Mouse (Mus musculus): Measurements from ENCODE around the gene Bcan. TPM values are rescaled to one million over a fixed set of nuclear protein-coding genes. Genes with fewer than 3 reads are reported as not detected.

The Bcan gene
- polyA plus RNA-seq, 1 experiment: 1.1 TPM

- Histone ChIP-seq H3K4me3 (ENCODE audit: low read depth, low read length) (no peak overlapping the region), H3K27me3 (ENCODE audit: control insufficient read depth, insufficient read depth, low read length, poor library complexity, severe bottlenecking) (no peaks in the 10 kb centered on the region; the same call in 1 of the 2 replicates), H3K9me3 (replicated peaks; ENCODE audit: control insufficient read depth, insufficient read depth, low read length, poor library complexity, severe bottlenecking) (no peaks in the 10 kb centered on the region), H3K36me3 (ENCODE audit: control insufficient read depth, insufficient read depth, low read length, poor library complexity, severe bottlenecking) (peaks cover 11% of the 10 kb centered on the region; the same call in 1 of the 2 replicates), H3K27ac (ENCODE audit: insufficient read depth, low read length) (no peak overlapping the region), H3K9ac (ENCODE audit: low read depth, poor library complexity, severe bottlenecking) (no peak overlapping the region), H3K4me1 (ENCODE audit: control insufficient read depth, insufficient read depth, low read length) (peaks cover 11% of the 10 kb centered on the region)
- TF ChIP-seq POLR2A (IDR thresholded peaks at IDR 0.05; ENCODE audit: insufficient read depth, low read length) (no peak), CTCF (IDR thresholded peaks at IDR 0.05; ENCODE audit: low read depth, low read length) (no peak), EP300 (IDR thresholded peaks at IDR 0.05; ENCODE audit: insufficient read depth, low read depth, low read length) (no peak)
Measured at GRCm38 (mm10) chr3:87946541-87946860, 53.5 kb downstream of the Bcan start.

- Histone ChIP-seq H3K36me3 (ENCODE audit: control insufficient read depth, insufficient read depth, low read length, poor library complexity, severe bottlenecking) (peaks cover 16% of the 10 kb centered on the region; the same call in 1 of the 2 replicates), H3K27me3 (ENCODE audit: control insufficient read depth, insufficient read depth, low read length, poor library complexity, severe bottlenecking) (no peaks in the 10 kb centered on the region; the same call in 1 of the 2 replicates), H3K4me1 (ENCODE audit: control insufficient read depth, insufficient read depth, low read length) (peaks cover 11% of the 10 kb centered on the region), H3K9me3 (replicated peaks; ENCODE audit: control insufficient read depth, insufficient read depth, low read length, poor library complexity, severe bottlenecking) (no peaks in the 10 kb centered on the region), H3K27ac (ENCODE audit: insufficient read depth, low read length) (no peak overlapping the region), H3K4me3 (ENCODE audit: low read depth, low read length) (no peak overlapping the region), H3K9ac (ENCODE audit: low read depth, poor library complexity, severe bottlenecking) (no peak overlapping the region)
- TF ChIP-seq EP300 (IDR thresholded peaks at IDR 0.05; ENCODE audit: insufficient read depth, low read depth, low read length) (no peak), CTCF (IDR thresholded peaks at IDR 0.05; ENCODE audit: low read depth, low read length) (no peak), POLR2A (IDR thresholded peaks at IDR 0.05; ENCODE audit: insufficient read depth, low read length) (no peak)
Measured at GRCm38 (mm10) chr3:87945781-87946540, 54.1 kb downstream of the Bcan start.

DNA sequence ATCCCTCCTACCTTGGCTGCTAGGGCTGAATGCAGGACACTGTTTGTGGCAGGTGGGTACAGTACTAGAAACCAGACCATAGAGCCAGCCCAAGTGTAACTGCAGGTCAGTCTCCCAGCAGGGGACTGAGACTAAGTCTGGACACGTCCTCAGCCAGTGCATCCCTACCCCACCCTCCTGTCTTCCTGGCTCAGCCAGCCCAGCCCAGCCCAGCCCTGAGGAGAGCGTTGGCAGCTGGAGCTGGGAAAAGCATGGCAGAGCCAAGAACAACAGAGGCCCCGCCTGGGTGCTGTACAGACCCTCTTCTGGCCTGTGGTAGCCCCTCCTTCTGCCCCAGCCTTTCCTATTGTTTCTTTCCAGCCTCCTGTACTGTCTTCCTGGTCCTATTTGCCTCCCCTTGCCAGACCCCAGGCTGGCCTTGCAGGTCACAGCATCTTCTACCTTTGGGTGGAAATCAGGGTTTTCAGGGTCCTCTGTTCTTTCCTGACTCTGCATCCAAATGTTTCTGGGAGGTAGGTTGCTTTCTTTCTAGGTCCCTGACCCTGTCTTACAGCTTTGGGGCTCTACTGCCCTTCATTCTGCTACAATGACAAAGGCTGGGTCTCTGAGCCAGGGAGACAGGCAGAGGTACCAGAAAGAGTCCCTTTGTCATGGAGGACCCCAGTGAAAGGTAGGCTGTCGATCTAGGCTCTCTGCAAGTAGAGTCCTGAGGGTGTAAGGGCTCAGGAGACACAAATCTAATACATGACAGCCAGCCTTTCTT lies 55.0 kb downstream of the Bcan start:
- Histone ChIP-seq H3K27me3 (ENCODE audit: control insufficient read depth, insufficient read depth, low read length, poor library complexity, severe bottlenecking) (no peaks in the 10 kb centered on the region; the same call in 1 of the 2 replicates), H3K36me3 (ENCODE audit: control insufficient read depth, insufficient read depth, low read length, poor library complexity, severe bottlenecking) (peaks cover 22% of the 10 kb centered on the region; the same call in 1 of the 2 replicates), H3K9me3 (replicated peaks; ENCODE audit: control insufficient read depth, insufficient read depth, low read length, poor library complexity, severe bottlenecking) (no peaks in the 10 kb centered on the region), H3K9ac (ENCODE audit: low read depth, poor library complexity, severe bottlenecking) (no peak overlapping the region), H3K4me1 (ENCODE audit: control insufficient read depth, insufficient read depth, low read length) (peaks cover 11% of the 10 kb centered on the region), H3K4me3 (ENCODE audit: low read depth, low read length) (no peak overlapping the region), H3K27ac (ENCODE audit: insufficient read depth, low read length) (no peak overlapping the region)
- TF ChIP-seq EP300 (IDR thresholded peaks at IDR 0.05; ENCODE audit: insufficient read depth, low read depth, low read length) (0 out of 2 replicates have a peak, but pooled peaks have one; percentile 40), POLR2A (IDR thresholded peaks at IDR 0.05; ENCODE audit: insufficient read depth, low read length) (no peak)

DNA sequence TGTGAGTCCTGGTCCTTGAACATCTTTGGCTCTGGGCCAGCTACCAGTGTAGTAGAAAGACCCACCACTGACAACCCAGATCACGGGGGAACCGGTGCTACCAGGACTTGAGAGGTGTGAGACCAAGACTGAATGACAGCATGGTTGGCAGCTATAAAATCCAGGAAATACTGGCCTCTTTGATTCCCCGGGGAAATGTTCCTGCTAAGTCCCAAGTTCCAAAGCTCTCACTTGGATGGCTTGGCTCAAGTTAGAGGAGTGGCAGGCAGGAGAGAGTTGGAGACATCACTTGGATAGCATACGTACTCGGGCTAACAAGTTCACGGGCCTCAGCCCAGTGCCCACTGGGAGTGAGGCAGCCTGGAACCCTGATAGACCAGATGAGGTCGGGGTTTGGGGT lies 56.4 kb downstream of the Bcan start:
- Histone ChIP-seq H3K4me3 (ENCODE audit: low read depth, low read length) (no peak overlapping the region), H3K9me3 (replicated peaks; ENCODE audit: control insufficient read depth, insufficient read depth, low read length, poor library complexity, severe bottlenecking) (no peaks in the 10 kb centered on the region), H3K4me1 (ENCODE audit: control insufficient read depth, insufficient read depth, low read length) (peaks cover 10% of the 10 kb centered on the region), H3K36me3 (ENCODE audit: control insufficient read depth, insufficient read depth, low read length, poor library complexity, severe bottlenecking) (peaks cover 35% of the 10 kb centered on the region), H3K27ac (ENCODE audit: insufficient read depth, low read length) (no peak overlapping the region), H3K9ac (ENCODE audit: low read depth, poor library complexity, severe bottlenecking) (no peak overlapping the region), H3K27me3 (ENCODE audit: control insufficient read depth, insufficient read depth, low read length, poor library complexity, severe bottlenecking) (no peaks in the 10 kb centered on the region; the same call in 1 of the 2 replicates)
- TF ChIP-seq EP300 (IDR thresholded peaks at IDR 0.05; ENCODE audit: insufficient read depth, low read depth, low read length) (no peak), CTCF (IDR thresholded peaks at IDR 0.05; ENCODE audit: low read depth, low read length) (no peak), POLR2A (IDR thresholded peaks at IDR 0.05; ENCODE audit: insufficient read depth, low read length) (no peak)

GRCm38 (mm10) chr3:87942471-87942870 lies 57.6 kb downstream of the Bcan start:
- no peak for TF ChIP-seq EP300 (IDR thresholded peaks at IDR 0.05; ENCODE audit: insufficient read depth, low read depth, low read length)
- no peak for TF ChIP-seq CTCF (IDR thresholded peaks at IDR 0.05; ENCODE audit: low read depth, low read length)
- no peak for TF ChIP-seq POLR2A (IDR thresholded peaks at IDR 0.05; ENCODE audit: insufficient read depth, low read length)
- Histone ChIP-seq H3K36me3 (ENCODE audit: control insufficient read depth, insufficient read depth, low read length, poor library complexity, severe bottlenecking) (peaks cover 46% of the 10 kb centered on the region), H3K27me3 (ENCODE audit: control insufficient read depth, insufficient read depth, low read length, poor library complexity, severe bottlenecking) (no peaks in the 10 kb centered on the region), H3K27ac (ENCODE audit: insufficient read depth, low read length) (no peak overlapping the region), H3K4me1 (ENCODE audit: control insufficient read depth, insufficient read depth, low read length) (peaks cover 9% of the 10 kb centered on the region), H3K9ac (ENCODE audit: low read depth, poor library complexity, severe bottlenecking) (no peak overlapping the region), H3K4me3 (ENCODE audit: low read depth, low read length) (no peak overlapping the region), H3K9me3 (replicated peaks; ENCODE audit: control insufficient read depth, insufficient read depth, low read length, poor library complexity, severe bottlenecking) (no peaks in the 10 kb centered on the region)

GRCm38 (mm10) chr3:87940611-87941010 lies 59.4 kb downstream of the Bcan start:
- Histone ChIP-seq H3K36me3 (ENCODE audit: control insufficient read depth, insufficient read depth, low read length, poor library complexity, severe bottlenecking) (peaks cover 52% of the 10 kb centered on the region), H3K27me3 (ENCODE audit: control insufficient read depth, insufficient read depth, low read length, poor library complexity, severe bottlenecking) (no peaks in the 10 kb centered on the region), H3K27ac (ENCODE audit: insufficient read depth, low read length) (no peak overlapping the region), H3K9me3 (replicated peaks; ENCODE audit: control insufficient read depth, insufficient read depth, low read length, poor library complexity, severe bottlenecking) (no peaks in the 10 kb centered on the region), H3K4me1 (ENCODE audit: control insufficient read depth, insufficient read depth, low read length) (peaks cover 7% of the 10 kb centered on the region), H3K4me3 (ENCODE audit: low read depth, low read length) (no peak overlapping the region), H3K9ac (ENCODE audit: low read depth, poor library complexity, severe bottlenecking) (no peak overlapping the region)
- no peak for TF ChIP-seq CTCF (IDR thresholded peaks at IDR 0.05; ENCODE audit: low read depth, low read length)
- TF ChIP-seq EP300 (IDR thresholded peaks at IDR 0.05; ENCODE audit: insufficient read depth, low read depth, low read length): no peak
- no peak for TF ChIP-seq POLR2A (IDR thresholded peaks at IDR 0.05; ENCODE audit: insufficient read depth, low read length)

Other genes starting within 250 kb of the Bcan start
- 0.26 and 0.46 TPM in 2 replicates for gene Ntrk1, start 205.1 kb downstream of the Bcan start, polyA plus RNA-seq (2011; ENCODE audit: insufficient read depth, insufficient read length, low read depth, missing spikeins)
- 0.35 TPM in 1 of 2 replicates, not detected in the other for gene Insrr, start 203.3 kb downstream of the Bcan start, polyA plus RNA-seq (2011; ENCODE audit: insufficient read depth, insufficient read length, low read depth, missing spikeins)
- 1.9 and 2.3 TPM in 2 replicates for gene Pear1, start 175.9 kb downstream of the Bcan start, polyA plus RNA-seq (2011; ENCODE audit: insufficient read depth, insufficient read length, low read depth, missing spikeins)
- 0.18 TPM in 1 of 2 replicates, not detected in the other for gene Sh2d2a, start 153.5 kb downstream of the Bcan start, polyA plus RNA-seq (2011; ENCODE audit: insufficient read depth, insufficient read length, low read depth, missing spikeins)
- 66.9 and 74.2 TPM in 2 replicates for gene Prcc, start 114.6 kb downstream of the Bcan start, polyA plus RNA-seq (2011; ENCODE audit: insufficient read depth, insufficient read length, low read depth, missing spikeins)
- gene Hdgf, start 93.9 kb downstream of the Bcan start, polyA plus RNA-seq (2011; ENCODE audit: insufficient read depth, insufficient read length, low read depth, missing spikeins): 508 and 526 TPM in 2 replicates
- gene Mrpl24, start 80.7 kb downstream of the Bcan start, polyA plus RNA-seq (2011; ENCODE audit: insufficient read depth, insufficient read length, low read depth, missing spikeins): 207 and 219 TPM in 2 replicates
- gene Isg20l2, start 69.9 kb downstream of the Bcan start, polyA plus RNA-seq (2011; ENCODE audit: insufficient read depth, insufficient read length, low read depth, missing spikeins): 64.3 and 68.4 TPM in 2 replicates
- 14.9 and 18.8 TPM in 2 replicates for gene Rrnad1, start 69.5 kb downstream of the Bcan start, polyA plus RNA-seq (2011; ENCODE audit: insufficient read depth, insufficient read length, low read depth, missing spikeins)
- 11.9 and 12.0 TPM in 2 replicates for gene Crabp2, start 51.6 kb downstream of the Bcan start, polyA plus RNA-seq (2011; ENCODE audit: insufficient read depth, insufficient read length, low read depth, missing spikeins)
- 34.5 and 36.0 TPM in 2 replicates for gene Nes, start 29.2 kb downstream of the Bcan start, polyA plus RNA-seq (2011; ENCODE audit: insufficient read depth, insufficient read length, low read depth, missing spikeins)
- not detected in 2 replicates for gene Hapln2, start 27.4 kb upstream of the Bcan start, polyA plus RNA-seq (2011; ENCODE audit: insufficient read depth, insufficient read length, low read depth, missing spikeins)
- gene Gpatch4, start 42.9 kb upstream of the Bcan start, polyA plus RNA-seq (2011; ENCODE audit: insufficient read depth, insufficient read length, low read depth, missing spikeins): 27.7 and 27.8 TPM in 2 replicates
- gene Naxe, start 58.3 kb upstream of the Bcan start, polyA plus RNA-seq (2011; ENCODE audit: insufficient read depth, insufficient read length, low read depth, missing spikeins): 63.0 and 67.1 TPM in 2 replicates
- not detected in 2 replicates for gene Ttc24, start 78.1 kb upstream of the Bcan start, polyA plus RNA-seq (2011; ENCODE audit: insufficient read depth, insufficient read length, low read depth, missing spikeins)
- 28.2 and 30.9 TPM in 2 replicates for gene Iqgap3, start 81.7 kb upstream of the Bcan start, polyA plus RNA-seq (2011; ENCODE audit: insufficient read depth, insufficient read length, low read depth, missing spikeins)
- gene Mef2d, start 142.1 kb upstream of the Bcan start, polyA plus RNA-seq (2011; ENCODE audit: insufficient read depth, insufficient read length, low read depth, missing spikeins): 41.5 and 48.1 TPM in 2 replicates